Mouse (Mus musculus) heart, embryonic 11.5 days (tissue): ENCODE measurements at regions not wholly inside any gene's neighbourhood (a gene's known extent, or its start where the extent isn't known, plus 50 kb on each side); places are given as distances from the start of the nearest gene placed in this dataset.

Experiments used
- ATAC-seq: fragments of 200-750 bp; cut with Nextera tagmentation; replicated peaks from 2 replicates; pipeline ENCODE4 v1.8.0; 2017; ENCODE audit warnings: moderate library complexity; ENCODE audit not compliant: insufficient number of reproducible peaks, low FRiP score, low TSS enrichment
- H3K27ac ChIP-seq: fragments of 300-500 bp; sonication (generic); 2 replicates; pipeline ENCODE4 v1.5.1; 2014; ENCODE audit warnings: mild to moderate bottlenecking, low read depth, low read length
- H3K27me3 ChIP-seq: fragments of 300-500 bp; sonication (generic); 2 replicates; pipeline ENCODE4 v1.6.1; 2014; ENCODE audit warnings: mild to moderate bottlenecking, low read length, mixed read lengths; ENCODE audit not compliant: control insufficient read depth, insufficient read depth
- H3K36me3 ChIP-seq: fragments of 300-500 bp; sonication (generic); 2 replicates; pipeline ENCODE4 v1.6.1; 2014; ENCODE audit warnings: mild to moderate bottlenecking, low read length, moderate library complexity, mixed read lengths; ENCODE audit not compliant: control insufficient read depth, insufficient read depth
- H3K4me1 ChIP-seq: fragments of 300-500 bp; sonication (generic); 2 replicates; pipeline ENCODE4 v1.6.1; 2014; ENCODE audit warnings: low read length; ENCODE audit not compliant: control insufficient read depth, insufficient read depth
- H3K4me2 ChIP-seq: fragments of 300-500 bp; sonication (generic); 2 replicates; pipeline ENCODE4 v1.6.1; 2014; ENCODE audit warnings: mild to moderate bottlenecking, moderate library complexity
- H3K4me3 ChIP-seq: fragments of 300-500 bp; sonication (generic); 2 replicates; pipeline ENCODE4 v1.5.1; 2014; ENCODE audit warnings: low read depth, low read length
- H3K9ac ChIP-seq: fragments of 300-500 bp; sonication (generic); 2 replicates; pipeline ENCODE4 v1.6.1; 2014; ENCODE audit warnings: mild to moderate bottlenecking, low read depth, low read length, moderate library complexity
- H3K9me3 ChIP-seq: fragments of 300-500 bp; sonication (generic); replicated peaks from 2 replicates; pipeline ENCODE4 v1.6.1; 2016; ENCODE audit warnings: low read length; ENCODE audit not compliant: control insufficient read depth
- WGBS: fragments of 180-500 bp; shearing (Covaris S2); extraction: QIAGEN DNeasy Blood & Tissue Kit; methylation state at CpG from one replicate; pipeline ENCODE4 v1.1.7; 2014; ENCODE audit not compliant: insufficient replicate concordance; 5-methylcytosine and 5-hydroxymethylcytosine counted together

GRCm38 (mm10) chr13:84514981-84515510, 292.9 kb downstream of the Tmem161b start:
- peak; percentile 31; the same call in 1 of the 2 replicates for ATAC-seq
- Histone ChIP-seq H3K4me1 (no peaks in the 10 kb centered on the region), H3K36me3 (no peaks in the 10 kb centered on the region), H3K27ac (no peak overlapping the region), H3K9me3 (no peaks in the 10 kb centered on the region), H3K4me2 (no peak overlapping the region), H3K27me3 (no peaks in the 10 kb centered on the region), H3K9ac (no peak overlapping the region), H3K4me3 (no peak overlapping the region)
- 51% methylated on average over 2 of the region's 2 CpGs for WGBS
